Mouse (Mus musculus) ES-Bruce4 (cell line): Measurements from ENCODE around the gene Fam83f.

Source experiments
- CTCF ChIP-seq: IDR thresholded peaks from one replicate; pipeline ENCODE4 v1.8.1; 2011; ENCODE audit warnings: low read depth, low read length
- EP300 ChIP-seq: IDR thresholded peaks from 2 replicates; pipeline ENCODE4 v1.6.1; 2011; ENCODE audit warnings: low read depth, low read length; ENCODE audit not compliant: insufficient read depth
- POLR2A ChIP-seq: IDR thresholded peaks from one replicate; pipeline ENCODE4 v1.8.1; 2011; ENCODE audit warnings: low read length; ENCODE audit not compliant: insufficient read depth

DNA sequence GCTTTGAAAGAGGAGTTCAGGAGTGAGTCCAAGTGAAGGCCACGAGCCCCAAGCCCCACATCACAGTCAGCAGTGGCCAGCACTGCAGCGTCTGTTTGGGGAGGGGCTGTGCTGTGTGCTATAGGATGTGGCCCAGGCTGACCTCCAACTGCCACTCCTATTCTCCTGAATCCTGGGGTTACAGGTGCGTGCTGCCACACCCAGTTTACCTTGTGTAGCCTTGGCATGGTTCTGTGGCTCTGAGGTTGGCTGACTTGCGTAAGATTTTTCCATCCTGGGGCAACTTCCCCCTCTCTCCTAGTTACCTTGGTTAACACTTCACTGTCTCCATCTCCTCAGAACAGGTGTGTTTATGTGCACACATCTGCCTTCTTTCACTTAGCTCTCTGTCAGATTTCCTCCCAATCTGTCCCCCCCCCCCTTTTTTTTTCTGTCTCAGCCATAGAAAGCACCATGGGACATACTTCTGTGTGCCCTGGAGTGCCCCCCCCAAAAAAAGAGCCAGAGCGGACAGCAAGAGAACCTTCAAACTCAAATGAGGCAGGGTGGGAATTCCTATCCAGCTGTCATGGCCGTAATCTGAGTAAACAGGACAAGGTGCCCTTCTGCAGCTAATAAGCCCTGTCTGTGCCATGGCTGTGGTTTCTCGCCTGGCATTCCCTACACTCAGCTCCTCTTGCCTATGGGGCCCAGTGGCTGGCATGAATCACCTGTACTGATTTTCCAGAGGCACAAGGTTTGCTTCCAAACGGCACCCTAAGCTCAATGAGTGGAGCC lies 30.0 kb downstream of the Fam83f start:
- TF ChIP-seq CTCF (no peak), EP300 (no peak), POLR2A (no peak)
